Comparison of ENCODE assay signal across 8 mouse cellular contexts in the genomic region with DNA sequence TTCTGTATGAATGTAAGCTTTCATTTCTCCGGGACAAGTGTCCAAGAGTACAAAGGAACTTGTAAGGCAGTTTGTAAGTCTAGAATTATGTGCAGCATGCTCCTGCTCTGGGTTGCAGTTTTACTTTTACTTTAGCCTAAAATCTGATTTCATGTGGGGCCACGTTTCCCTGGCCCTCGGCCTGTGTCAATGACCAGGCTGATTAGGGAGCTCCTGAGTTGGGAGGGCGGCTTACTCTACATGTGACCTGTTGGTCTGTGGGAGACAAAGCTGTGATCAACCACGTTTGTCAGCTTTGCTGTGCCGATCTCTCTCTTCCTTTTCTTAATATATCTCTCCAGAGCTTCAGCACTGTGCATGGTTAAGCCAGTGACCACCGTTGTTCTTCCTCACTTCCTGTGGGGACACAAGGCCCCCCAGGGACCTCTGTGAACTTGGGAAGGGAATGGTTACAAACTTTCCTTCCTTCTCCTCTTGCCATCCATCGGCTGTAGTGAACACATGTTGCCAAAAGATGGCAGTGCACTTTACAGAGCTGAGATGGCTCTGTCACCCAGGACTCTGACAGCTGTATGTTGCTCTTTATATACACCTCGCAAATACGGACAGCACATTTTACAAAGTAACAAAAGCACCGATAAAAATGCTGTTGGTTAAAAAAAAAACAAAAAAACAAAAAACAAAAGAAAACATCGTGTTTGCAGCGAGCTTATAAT. TPM values are rescaled to one million over a fixed set of nuclear protein-coding genes. Genes with fewer than 3 reads are reported as not detected.
DNase-seq lines count a peak whose midpoint lies in the region; ATAC-seq and TF ChIP-seq lines count a peak whose summit lies in the region.

No protein-coding gene starts in this region.

- H3K27me3 ChIP-seq in liver, adult 2 months (ENCODE audit: control insufficient read depth, insufficient read depth, low read length), result no peaks in the 10 kb centered on the region
- no peaks in the 10 kb centered on the region for H3K27me3 ChIP-seq in liver, embryonic 12.5 days (replicated peaks)

- H3K79me2 ChIP-seq in liver, adult 2 months (ENCODE audit: control insufficient read depth, insufficient read depth, low read length), result no peaks in the 10 kb centered on the region; the same call in 1 of the 2 replicates

- ATAC-seq in liver, embryonic 12.5 days, result no peak
- peak; percentile 40; the same call in 1 of the 2 replicates for ATAC-seq in megakaryocyte, adult 5-6 weeks (ENCODE audit: poor library complexity, severe bottlenecking)

- H3K4me2 ChIP-seq in liver, embryonic 12.5 days, result no peak overlapping the region

- no peak overlapping the region for H3K9ac ChIP-seq in liver, adult 2 months (ENCODE audit: low read depth, low read length)
- H3K9ac ChIP-seq in liver, embryonic 12.5 days, result no peak overlapping the region

- H3K9me3 ChIP-seq in liver, embryonic 12.5 days (replicated peaks), result no peaks in the 10 kb centered on the region

- no peaks in the 10 kb centered on the region for H3K36me3 ChIP-seq in liver, adult 2 months (ENCODE audit: control insufficient read depth, insufficient read depth, low read length)
- no peaks in the 10 kb centered on the region for H3K36me3 ChIP-seq in liver, embryonic 12.5 days

- peak; percentile 44 for DNase-seq in adrenal gland, postnatal 14 days
- no peak for DNase-seq in adrenal gland, adult 2 months
- DNase-seq in liver, adult 2 months (ENCODE audit: extremely low read depth, low read depth, low spot score), result peak; percentile 80
- DNase-seq in brain, embryonic 14.5 days (ENCODE audit: low read depth), result peak; percentile 76
- DNase-seq in induced T-regulatory cell, adult 2 months (ENCODE audit: low read depth), result peak; percentile 6
- DNase-seq in urinary bladder, postnatal 4 days (ENCODE audit: low spot score in 2 of 2), result no peak

- H3K4me1 ChIP-seq in liver, adult 2 months (ENCODE audit: control insufficient read depth, insufficient read depth, low read length), result peaks cover 47% of the 10 kb centered on the region
- no peaks in the 10 kb centered on the region for H3K4me1 ChIP-seq in liver, embryonic 12.5 days

- no peak overlapping the region for H3K4me3 ChIP-seq in liver, adult 2 months (ENCODE audit: insufficient read depth, low read depth, low read length)
- no peak overlapping the region for H3K4me3 ChIP-seq in liver, embryonic 12.5 days

- no peak for TF ChIP-seq POLR2A in liver, adult 2 months (IDR thresholded peaks at IDR 0.05; ENCODE audit: extremely low read depth, insufficient read depth, low read length)
- no peak for TF ChIP-seq POLR2A in brain, embryonic 14.5 days (IDR thresholded peaks at IDR 0.05; ENCODE audit: borderline replicate concordance, extremely low read depth, insufficient read depth, insufficient read length, poor library complexity, severe bottlenecking)

- WGBS in liver, adult 2 months, result 17% methylated on average over 13 of the region's 13 CpGs
- WGBS in liver, embryonic 12.5 days (ENCODE audit: insufficient replicate concordance), result 28% methylated on average over 13 of the region's 13 CpGs

- peak; percentile 45; the same call in 1 of the 2 replicates for TF ChIP-seq CTCF in liver, adult 2 months (IDR thresholded peaks at IDR 0.05; ENCODE audit: low read depth, low read length)
- TF ChIP-seq CTCF in brain, embryonic 14.5 days (IDR thresholded peaks at IDR 0.05; ENCODE audit: borderline replicate concordance, extremely low read depth, insufficient read depth, insufficient read length), result peak; percentile 78; the same call in 1 of the 2 replicates

- peak overlapping the region; percentile 66 for H3K27ac ChIP-seq in liver, adult 2 months (replicated peaks; ENCODE audit: insufficient read depth, low read depth, low read length)
- no peak overlapping the region for H3K27ac ChIP-seq in liver, embryonic 12.5 days

RNA-seq across cellular contexts. Expression of a gene that starts 41.7 kb away (rescaled TPM):
- total RNA-seq in adrenal gland, postnatal 14 days (2021), result 89.7 and 101 TPM in 2 replicates
- total RNA-seq in adrenal gland, adult 2 months (2021), result 10 to 100 TPM; 42.7 to 65.1 TPM
- 3.3 and 3.9 TPM in 2 replicates for polyA plus RNA-seq in adrenal gland, adult 2 months (2012; rRNA removed)
- total RNA-seq in liver, adult 2 months (2014; rRNA removed), result 30.2 and 33.4 TPM in 2 replicates
- polyA plus RNA-seq in liver, adult 2 months (2012; rRNA removed), result 12.0 and 15.9 TPM in 2 replicates
- polyA plus RNA-seq in liver, embryonic 12.5 days (2016; fragmentation: Nextera tagmentation; extraction: Ambion mirVana), result 1.4 and 1.6 TPM in 2 replicates
- polyA plus RNA-seq in brain, embryonic 14.5 days (2012; rRNA removed), result 2.5 and 6.3 TPM in 2 replicates
- not detected in 2 replicates for total RNA-seq in megakaryocyte, adult 5-6 weeks (2015)
- not detected in 2 replicates for total RNA-seq in megakaryocyte, adult 5-6 weeks (2017)

Comparison
In these comparisons a context has a peak if more than half of its experiments do, and no peak if none do; other contexts are left out.
1. DNase-seq: peak in adrenal gland, postnatal 14 days (single experiment), liver, adult 2 months (single experiment), brain, embryonic 14.5 days (single experiment) and induced T-regulatory cell, adult 2 months (single experiment); none in adrenal gland, adult 2 months (single experiment) and urinary bladder, postnatal 4 days (0 of 2).
2. RNA of a gene that starts 41.7 kb away (total RNA-seq): 89.7 to 101 TPM in adrenal gland, postnatal 14 days, 42.7 to 65.1 TPM in adrenal gland, adult 2 months and 30.2 to 33.4 TPM in liver, adult 2 months; not detected in megakaryocyte, adult 5-6 weeks; every median in the first group is over 10 times any median in the second.